Mouse (Mus musculus) hindbrain, embryonic 13.5 days (tissue): ENCODE measurements around the gene Ugp2. TPM values are rescaled to one million over a fixed set of nuclear protein-coding genes. Genes with fewer than 3 reads are reported as not detected.

Source experiments
- microRNA counts: library from miRNA; unstranded; fragments of <30 nt; microRNA quantifications from one replicate; lab custom pipeline; 2016
- microRNA-seq: library from miRNA; unstranded; fragments of <30 nt; microRNA quantifications from one replicate; pipeline ENCODE4, GENCODE M21; 2016
- polyA plus RNA-seq: library from polyadenylated mRNA; unstranded; fragments of >200 nt; fragmentation: Nextera tagmentation; extraction: Ambion mirVana; gene quantifications from 2 replicates; pipeline ENCODE4 v1.2.1, GENCODE M21; 2015

The Ugp2 gene
- polyA plus RNA-seq, 1 experiment from 2014 or later, result 71.6 TPM

MicroRNAs within 50 kb of the gene (microRNA counts, 519-probe panel; counts per million panel counts)
- 51.3 counts per million for microRNA mmu-miR-1933-3p (lab: Ali Mortazavi, UCI)
- microRNA mmu-miR-1933-5p (lab: Ali Mortazavi, UCI), result 1,726 counts per million, percentile 8 among the panel's probes with 10 or more counts

Small RNAs within 50 kb of the gene (microRNA-seq; reads per million reads assigned to microRNA genes)
- gene Mir1933, result 0.93 reads per million

Other genes with a start within 250 kb of the Ugp2 start
- 10.1 and 10.5 TPM in 2 replicates for gene Vps54, start 131.9 kb downstream of the Ugp2 start, polyA plus RNA-seq
- 10.1 and 11.8 TPM in 2 replicates for gene Wdpcp, start 201.0 kb upstream of the Ugp2 start, polyA plus RNA-seq
- gene Mdh1, start 201.2 kb upstream of the Ugp2 start, polyA plus RNA-seq, result 454 and 458 TPM in 2 replicates